Mouse (Mus musculus): Measurements from ENCODE around the gene Gla. TPM values are rescaled to one million over a fixed set of nuclear protein-coding genes. Genes with fewer than 3 reads are reported as not detected.

The Gla gene
- polyA plus RNA-seq (2012; rRNA removed) = 8.7 and 9.5 TPM in 2 replicates

- H3K27ac ChIP-seq (ENCODE audit: insufficient read depth, low read length) = peak within 1 kb of the TSS; percentile 91
- H3K4me3 ChIP-seq (replicated peaks; ENCODE audit: insufficient read depth, low read depth, low read length) = peak within 1 kb of the TSS; percentile 98
- H3K27me3 ChIP-seq (ENCODE audit: control insufficient read depth, insufficient read depth, low read length) = no peaks in the 10 kb centered on the region
- WGBS = 10% methylated on average over 33 of the region's 33 CpGs
- TF ChIP-seq POLR2A (IDR thresholded peaks at IDR 0.05; ENCODE audit: borderline replicate concordance, insufficient read depth, low read length) (peak; percentile 55; the same call in 1 of the 2 replicates), CTCF (IDR thresholded peaks at IDR 0.05; ENCODE audit: borderline replicate concordance, insufficient read depth, low read depth, low read length) (no peak)
- 0 out of 2 replicates have a peak, but pooled peaks cover 2% of the 10 kb centered on the region for H3K4me1 ChIP-seq (ENCODE audit: control insufficient read depth, insufficient read depth, low read length)
- peak; percentile 89 to 96 for DNase-seq
These were observed at the start of gene Gla, which contains the start of gene Hnrnph2 for GRCm38 (mm10) chrX:134600659-134601379. Gla (minus strand) TSS chrX:134601125. Hnrnph2 (plus strand) TSS chrX:134601179.

- DNase-seq = peak; percentile 68 to 76
- 12% methylated on average over 11 of the region's 11 CpGs for WGBS
These were observed 47.2 kb upstream of the Gla start for GRCm38 (mm10) chrX:134648031-134648692.

GRCm38 (mm10) chrX:134647421-134647820, 46.5 kb upstream of the Gla start:
- TF ChIP-seq POLR2A (IDR thresholded peaks at IDR 0.05; ENCODE audit: borderline replicate concordance, insufficient read depth, low read length) (no peak), CTCF (IDR thresholded peaks at IDR 0.05; ENCODE audit: borderline replicate concordance, insufficient read depth, low read depth, low read length) (no peak)
- no peak for DNase-seq
- H3K4me1 ChIP-seq (ENCODE audit: control insufficient read depth, insufficient read depth, low read length) = no peaks in the 10 kb centered on the region

More at GRCm38 (mm10) chrX:134648031-134648692, 47.2 kb upstream of the Gla start:
- Histone ChIP-seq H3K27ac (ENCODE audit: insufficient read depth, low read length) (no peak overlapping the region), H3K4me1 (ENCODE audit: control insufficient read depth, insufficient read depth, low read length) (no peaks in the 10 kb centered on the region), H3K4me3 (replicated peaks; ENCODE audit: insufficient read depth, low read depth, low read length) (no peak overlapping the region), H3K27me3 (ENCODE audit: control insufficient read depth, insufficient read depth, low read length) (no peaks in the 10 kb centered on the region)
- TF ChIP-seq CTCF (IDR thresholded peaks at IDR 0.05; ENCODE audit: borderline replicate concordance, insufficient read depth, low read depth, low read length) = peak; percentile 49; the same call in 1 of the 2 replicates
- no peak for TF ChIP-seq POLR2A (IDR thresholded peaks at IDR 0.05; ENCODE audit: borderline replicate concordance, insufficient read depth, low read length)

DNA sequence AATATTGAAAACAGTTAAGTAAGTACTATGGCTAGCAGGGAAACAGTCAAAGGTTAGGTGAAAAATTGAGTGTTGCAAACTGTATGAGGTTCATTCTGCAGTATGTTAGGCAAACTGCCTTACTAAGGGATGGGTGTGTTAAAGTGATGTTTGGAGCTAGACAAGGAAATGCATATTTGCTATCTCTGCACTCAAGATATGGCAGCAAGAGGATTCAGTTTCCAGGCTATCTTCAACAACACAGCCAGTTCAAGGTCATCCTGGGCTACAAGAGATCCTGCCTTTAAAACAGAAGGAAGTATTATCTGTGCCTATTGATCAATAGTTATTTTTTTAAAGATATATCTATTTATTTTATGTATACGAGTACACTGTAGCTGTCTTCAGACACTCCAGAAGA, 45.4 kb upstream of the Gla start:
- no peak for DNase-seq
- TF ChIP-seq POLR2A (IDR thresholded peaks at IDR 0.05; ENCODE audit: borderline replicate concordance, insufficient read depth, low read length) (no peak), CTCF (IDR thresholded peaks at IDR 0.05; ENCODE audit: borderline replicate concordance, insufficient read depth, low read depth, low read length) (no peak)
- Histone ChIP-seq H3K27me3 (ENCODE audit: control insufficient read depth, insufficient read depth, low read length) (no peaks in the 10 kb centered on the region), H3K4me3 (replicated peaks; ENCODE audit: insufficient read depth, low read depth, low read length) (no peak overlapping the region), H3K4me1 (ENCODE audit: control insufficient read depth, insufficient read depth, low read length) (no peaks in the 10 kb centered on the region), H3K27ac (ENCODE audit: insufficient read depth, low read length) (no peak overlapping the region)
- 88% methylated on average over 1 of the region's 1 CpGs for WGBS

More at GRCm38 (mm10) chrX:134647421-134647820, 46.5 kb upstream of the Gla start:
- no peak overlapping the region for H3K4me3 ChIP-seq (replicated peaks; ENCODE audit: insufficient read depth, low read depth, low read length)
- WGBS = 68% methylated on average over 8 of the region's 8 CpGs
- H3K27ac ChIP-seq (ENCODE audit: insufficient read depth, low read length) = no peak overlapping the region
- H3K27me3 ChIP-seq (ENCODE audit: control insufficient read depth, insufficient read depth, low read length) = no peaks in the 10 kb centered on the region

DNA sequence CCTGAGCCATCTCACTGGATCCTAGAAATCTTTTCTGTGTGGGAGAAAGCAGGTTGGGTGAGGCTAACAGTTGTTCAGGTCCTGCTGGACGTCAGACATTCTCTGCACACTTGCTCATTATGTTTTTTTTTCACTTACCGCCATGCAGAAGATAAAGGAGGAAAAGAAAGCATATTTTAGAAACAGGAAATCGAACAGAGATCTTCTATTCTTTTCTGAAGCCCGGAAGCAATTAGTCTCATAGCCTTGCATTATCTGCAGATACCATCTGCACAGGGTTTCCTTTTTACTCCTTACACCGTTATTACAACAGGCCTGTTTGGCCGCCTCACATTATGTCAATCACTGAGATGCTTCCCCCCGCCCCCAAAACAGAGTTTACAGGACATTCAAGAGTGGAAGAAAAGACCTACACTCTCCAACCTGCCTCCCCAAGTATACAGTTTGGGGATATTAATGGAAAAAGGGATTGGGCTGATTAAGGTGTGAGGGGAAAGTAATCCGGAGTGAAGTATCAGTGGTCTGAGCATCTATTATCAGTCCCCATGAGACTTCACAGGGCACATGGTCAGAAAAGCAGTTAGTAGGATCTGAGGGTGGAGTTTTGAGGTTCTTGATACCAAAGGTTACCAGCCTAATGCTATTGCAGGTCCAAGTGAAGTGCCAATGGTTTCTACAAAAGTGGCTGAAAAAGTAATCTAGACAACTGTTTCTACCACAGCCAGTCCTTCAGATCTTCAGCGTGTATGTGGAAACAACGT, 40.3 kb upstream of the Gla start:
- DNase-seq = no peak
- 64% methylated on average over 10 of the region's 10 CpGs for WGBS
- H3K27ac ChIP-seq (ENCODE audit: insufficient read depth, low read length) = no peak overlapping the region
- no peaks in the 10 kb centered on the region for H3K27me3 ChIP-seq (ENCODE audit: control insufficient read depth, insufficient read depth, low read length)
- no peak overlapping the region for H3K4me3 ChIP-seq (replicated peaks; ENCODE audit: insufficient read depth, low read depth, low read length)
- no peaks in the 10 kb centered on the region for H3K4me1 ChIP-seq (ENCODE audit: control insufficient read depth, insufficient read depth, low read length)
- TF ChIP-seq CTCF (IDR thresholded peaks at IDR 0.05; ENCODE audit: borderline replicate concordance, insufficient read depth, low read depth, low read length) (no peak), POLR2A (IDR thresholded peaks at IDR 0.05; ENCODE audit: borderline replicate concordance, insufficient read depth, low read length) (no peak)

GRCm38 (mm10) chrX:134635860-134636259, 34.9 kb upstream of the Gla start:
- 48% methylated on average over 3 of the region's 3 CpGs for WGBS
- no peak for DNase-seq
- H3K4me1 ChIP-seq (ENCODE audit: control insufficient read depth, insufficient read depth, low read length) = no peaks in the 10 kb centered on the region
- no peak overlapping the region for H3K27ac ChIP-seq (ENCODE audit: insufficient read depth, low read length)
- H3K4me3 ChIP-seq (replicated peaks; ENCODE audit: insufficient read depth, low read depth, low read length) = no peak overlapping the region
- no peak for TF ChIP-seq CTCF (IDR thresholded peaks at IDR 0.05; ENCODE audit: borderline replicate concordance, insufficient read depth, low read depth, low read length)
- no peaks in the 10 kb centered on the region for H3K27me3 ChIP-seq (ENCODE audit: control insufficient read depth, insufficient read depth, low read length)

DNA sequence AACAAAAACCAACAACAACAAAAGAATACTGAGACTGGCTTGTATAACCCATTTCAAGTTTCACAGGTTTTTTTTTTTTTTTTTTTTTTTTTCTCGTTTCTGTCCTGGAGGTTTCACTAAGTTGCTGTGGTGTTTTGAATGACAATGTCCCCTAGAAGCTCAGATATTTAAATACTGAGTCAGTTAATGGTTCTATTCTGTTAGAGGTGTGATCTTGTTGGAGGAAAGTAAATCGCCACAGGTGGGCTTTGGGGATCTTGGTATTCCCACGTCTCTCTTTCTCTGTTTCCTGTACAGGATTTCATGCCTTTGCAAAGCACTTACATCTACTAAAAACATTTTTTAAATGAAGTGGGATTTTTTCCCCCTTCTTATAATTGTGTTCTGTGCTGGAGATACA, 34.2 kb upstream of the Gla start:
- Histone ChIP-seq H3K4me1 (ENCODE audit: control insufficient read depth, insufficient read depth, low read length) (no peaks in the 10 kb centered on the region), H3K27me3 (ENCODE audit: control insufficient read depth, insufficient read depth, low read length) (no peaks in the 10 kb centered on the region), H3K27ac (ENCODE audit: insufficient read depth, low read length) (no peak overlapping the region), H3K4me3 (replicated peaks; ENCODE audit: insufficient read depth, low read depth, low read length) (no peak overlapping the region)
- no peak for TF ChIP-seq CTCF (IDR thresholded peaks at IDR 0.05; ENCODE audit: borderline replicate concordance, insufficient read depth, low read depth, low read length)
- TF ChIP-seq POLR2A (IDR thresholded peaks at IDR 0.05; ENCODE audit: borderline replicate concordance, insufficient read depth, low read length) = no peak
- no peak for DNase-seq
- 45% methylated on average over 3 of the region's 3 CpGs for WGBS
